Mouse (Mus musculus): ENCODE measurements around the gene 2510009E07Rik.

- TF ChIP-seq CTCF (IDR thresholded peaks at IDR 0.05; ENCODE audit: insufficient read depth, low read depth, low read length) (no peak), POLR2A (IDR thresholded peaks at IDR 0.05; ENCODE audit: insufficient read depth, low read depth, low read length) (no peak)
Measured at GRCm38 (mm10) chr16:21607021-21607650, 87.3 kb downstream of the 2510009E07Rik start.
